Mouse (Mus musculus) embryo, embryonic 11.5 days (tissue): ENCODE results near the gene Kbtbd2.

Experiments used
- DNase-seq: peaks from one replicate; pipeline ENCODE4 v3.0.0-alpha.2; 2012; ENCODE audit warnings: low read depth, low spot score

Gene Kbtbd2

GRCm38 (mm10) chr6:56785068-56785467 lies 12.5 kb downstream of the Kbtbd2 start:
- no peak for DNase-seq

GRCm38 (mm10) chr6:56783561-56784272 lies 13.9 kb downstream of the Kbtbd2 start:
- DNase-seq, result no peak

- no peak for DNase-seq
These were observed 18.0 kb downstream of the Kbtbd2 start for GRCm38 (mm10) chr6:56779636-56780035.

GRCm38 (mm10) chr6:56775816-56776215 lies 21.8 kb downstream of the Kbtbd2 start:
- DNase-seq, result no peak

GRCm38 (mm10) chr6:56765696-56766095 lies 31.9 kb downstream of the Kbtbd2 start:
- DNase-seq, result no peak

GRCm38 (mm10) chr6:56765265-56765664 lies 32.3 kb downstream of the Kbtbd2 start:
- no peak for DNase-seq

- DNase-seq, result no peak
These were observed 38.3 kb downstream of the Kbtbd2 start for GRCm38 (mm10) chr6:56759324-56759723.

GRCm38 (mm10) chr6:56756117-56756516 lies 41.5 kb downstream of the Kbtbd2 start:
- no peak for DNase-seq

GRCm38 (mm10) chr6:56753719-56754118 lies 43.9 kb downstream of the Kbtbd2 start:
- no peak for DNase-seq

GRCm38 (mm10) chr6:56745950-56746543 lies 51.6 kb downstream of the Kbtbd2 start:
- DNase-seq, result no peak

- DNase-seq, result no peak
These were observed 65.1 kb downstream of the Kbtbd2 start for GRCm38 (mm10) chr6:56732545-56732944.
